Mouse (Mus musculus): ENCODE measurements around the gene Rrnad1.

DNA sequence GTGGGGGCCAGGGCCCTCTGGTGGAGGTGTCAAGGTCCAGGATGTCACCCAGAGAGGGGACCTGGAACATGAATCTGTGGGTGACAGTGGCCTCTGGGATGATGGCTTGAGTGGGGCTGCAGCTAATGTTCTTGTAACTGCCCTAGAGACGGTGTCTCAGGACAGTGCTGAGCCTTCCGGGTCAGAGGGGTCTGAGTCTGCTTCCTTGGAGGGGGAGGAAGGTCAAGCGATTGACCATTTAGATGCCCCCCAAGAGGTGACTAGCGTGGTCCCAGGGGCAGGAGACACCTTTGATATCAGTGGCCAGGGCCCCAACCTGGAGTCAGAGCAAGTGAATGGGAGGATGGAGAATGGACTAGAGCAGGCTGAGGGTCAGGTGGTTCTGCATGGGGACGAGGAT lies 49.0 kb upstream of the Rrnad1 start:
- no peak for TF ChIP-seq CTCF (conservative IDR thresholded peaks at IDR 0.05; ENCODE audit: insufficient read depth, insufficient read length, low read depth, low read length)
- no peak for TF ChIP-seq POLR2A (IDR thresholded peaks at IDR 0.05; ENCODE audit: low read depth, low read length)
